Comparison of ENCODE assay signal across 7 mouse cellular contexts in the genomic region with DNA sequence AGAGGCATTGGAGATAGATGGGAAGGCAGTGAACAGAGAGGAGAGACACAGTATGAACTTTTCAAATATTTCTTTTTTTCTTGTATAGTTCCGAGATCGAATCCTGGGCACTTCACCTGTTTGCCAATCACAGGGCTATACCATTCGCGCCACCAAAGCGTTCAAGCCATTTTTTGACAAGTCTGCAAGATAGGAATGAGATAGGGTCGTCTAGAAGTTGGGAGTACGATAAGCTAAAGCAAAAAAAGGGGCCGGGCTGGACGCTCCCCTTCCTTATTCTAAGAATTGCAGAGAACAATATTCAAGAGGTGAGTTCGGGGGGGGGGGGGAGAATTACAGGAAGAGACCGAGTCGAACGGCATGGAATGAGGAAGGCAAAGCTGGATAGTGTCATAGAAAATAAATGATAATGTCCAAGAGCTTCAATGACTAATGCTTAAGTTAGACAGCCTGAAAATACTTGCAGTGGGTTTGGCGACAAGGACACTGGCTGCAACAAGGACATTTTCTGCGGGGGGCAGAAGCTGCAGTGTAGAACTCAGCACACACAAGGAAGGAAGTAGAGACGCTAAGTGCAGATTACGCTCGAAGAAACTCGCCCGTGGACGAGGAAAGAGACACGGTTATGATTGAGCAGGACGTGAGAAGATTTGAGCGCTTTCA. TPM values are rescaled to one million over a fixed set of nuclear protein-coding genes. Genes with fewer than 3 reads are reported as not detected.
DNase-seq lines count a peak whose midpoint lies in the region; ATAC-seq lines count a peak whose summit lies in the region.

No protein-coding gene starts in this region.

- 34% methylated on average over 24 of the region's 24 CpGs for WGBS in neural tube, embryonic 11.5 days
- 31% methylated on average over 24 of the region's 24 CpGs for WGBS in forebrain, embryonic 11.5 days
- WGBS in limb, embryonic 13.5 days: 29% methylated on average over 24 of the region's 24 CpGs
- 27% methylated on average over 24 of the region's 24 CpGs for WGBS in stomach, embryonic 15.5 days

- H3K9ac ChIP-seq in neural tube, embryonic 11.5 days (ENCODE audit: low read length): peak overlapping the region; percentile 61
- peak overlapping the region; percentile 76 for H3K9ac ChIP-seq in forebrain, embryonic 11.5 days (ENCODE audit: low read length)
- peak overlapping the region; percentile 46; the same call in 1 of the 2 replicates for H3K9ac ChIP-seq in limb, embryonic 13.5 days
- H3K9ac ChIP-seq in stomach, embryonic 15.5 days: peak overlapping the region; percentile 63; the same call in 1 of the 2 replicates

- no peaks in the 10 kb centered on the region for H3K36me3 ChIP-seq in neural tube, embryonic 11.5 days (ENCODE audit: control insufficient read depth, insufficient read depth, low read length)
- H3K36me3 ChIP-seq in forebrain, embryonic 11.5 days (ENCODE audit: control insufficient read depth, insufficient read depth, low read length): no peaks in the 10 kb centered on the region
- H3K36me3 ChIP-seq in limb, embryonic 13.5 days: no peaks in the 10 kb centered on the region
- no peaks in the 10 kb centered on the region for H3K36me3 ChIP-seq in stomach, embryonic 15.5 days

- H3K27ac ChIP-seq in neural tube, embryonic 11.5 days (ENCODE audit: low read depth, low read length): no peak overlapping the region
- no peak overlapping the region for H3K27ac ChIP-seq in forebrain, embryonic 11.5 days (ENCODE audit: low read depth, low read length)
- H3K27ac ChIP-seq in limb, embryonic 13.5 days: no peak overlapping the region
- no peak overlapping the region for H3K27ac ChIP-seq in stomach, embryonic 15.5 days

- no peaks in the 10 kb centered on the region for H3K27me3 ChIP-seq in neural tube, embryonic 11.5 days (ENCODE audit: control insufficient read depth, insufficient read depth, low read length)
- H3K27me3 ChIP-seq in forebrain, embryonic 11.5 days (ENCODE audit: control insufficient read depth, insufficient read depth, low read length): no peaks in the 10 kb centered on the region
- H3K27me3 ChIP-seq in limb, embryonic 13.5 days: no peaks in the 10 kb centered on the region
- H3K27me3 ChIP-seq in stomach, embryonic 15.5 days (replicated peaks): 0 out of 2 replicates have a peak, but pooled peaks cover 3% of the 10 kb centered on the region

- H3K4me1 ChIP-seq in neural tube, embryonic 11.5 days (ENCODE audit: control insufficient read depth, insufficient read depth, low read length): 0 out of 2 replicates have a peak, but pooled peaks cover 7% of the 10 kb centered on the region
- H3K4me1 ChIP-seq in forebrain, embryonic 11.5 days (replicated peaks; ENCODE audit: control insufficient read depth, insufficient read depth, low read length): peaks cover 5% of the 10 kb centered on the region; the same call in 1 of the 2 replicates
- peaks cover 15% of the 10 kb centered on the region for H3K4me1 ChIP-seq in limb, embryonic 13.5 days
- H3K4me1 ChIP-seq in stomach, embryonic 15.5 days: peaks cover 8% of the 10 kb centered on the region

- peak overlapping the region; percentile 61 for H3K4me3 ChIP-seq in neural tube, embryonic 11.5 days (ENCODE audit: low read depth, low read length)
- peak overlapping the region; percentile 85 for H3K4me3 ChIP-seq in forebrain, embryonic 11.5 days (ENCODE audit: low read depth, low read length)
- peak overlapping the region; percentile 71 for H3K4me3 ChIP-seq in limb, embryonic 13.5 days
- peak overlapping the region; percentile 87 for H3K4me3 ChIP-seq in stomach, embryonic 15.5 days (replicated peaks)

- H3K4me2 ChIP-seq in neural tube, embryonic 11.5 days (ENCODE audit: low read depth): peak overlapping the region; percentile 72
- peak overlapping the region; percentile 78 for H3K4me2 ChIP-seq in forebrain, embryonic 11.5 days (ENCODE audit: low read depth, low read length, severe bottlenecking)
- H3K4me2 ChIP-seq in limb, embryonic 13.5 days (replicated peaks): peak overlapping the region; percentile 68
- H3K4me2 ChIP-seq in stomach, embryonic 15.5 days: peak overlapping the region; percentile 80

- DNase-seq in neural tube, embryonic 11.5 days (ENCODE audit: low spot score): no peak
- DNase-seq in neural tube, embryonic 10.5 days (ENCODE audit: extremely low spot score, low spot score): no peak
- DNase-seq in forebrain, embryonic 11.5 days (ENCODE audit: low spot score): no peak
- no peak for DNase-seq in retina, postnatal 1 day
- DNase-seq in frontal cortex, postnatal 36 days (ENCODE audit: low spot score in 2 of 2): no peak

- no peak; the same call in 1 of the 2 replicates for ATAC-seq in neural tube, embryonic 11.5 days (ENCODE audit: insufficient read depth, low FRiP score, low TSS enrichment)
- ATAC-seq in forebrain, embryonic 11.5 days (replicated peaks; ENCODE audit: low FRiP score): peak; percentile 47
- ATAC-seq in limb, embryonic 13.5 days (ENCODE audit: low FRiP score, low read depth): no peak
- ATAC-seq in stomach, embryonic 15.5 days (ENCODE audit: insufficient read depth, low FRiP score, low read depth): peak; percentile 16; the same call in 1 of the 2 replicates

- H3K9me3 ChIP-seq in neural tube, embryonic 11.5 days (ENCODE audit: control insufficient read depth, low read length): no peaks in the 10 kb centered on the region
- H3K9me3 ChIP-seq in forebrain, embryonic 11.5 days (ENCODE audit: control insufficient read depth, low read length): no peaks in the 10 kb centered on the region
- no peaks in the 10 kb centered on the region for H3K9me3 ChIP-seq in limb, embryonic 13.5 days
- no peaks in the 10 kb centered on the region for H3K9me3 ChIP-seq in stomach, embryonic 15.5 days

RNA-seq across cellular contexts. Expression of gene R3hcc1l, which starts 0.5 kb away (rescaled TPM):
- 20.8 and 23.9 TPM in 2 replicates for polyA plus RNA-seq in neural tube, embryonic 11.5 days (2014; fragmentation: Nextera tagmentation; extraction: Ambion mirVana)
- polyA plus RNA-seq in forebrain, embryonic 11.5 days (2014; fragmentation: Nextera tagmentation; extraction: Ambion mirVana): 23.2 and 25.7 TPM in 2 replicates
- 23.0 and 25.6 TPM in 2 replicates for polyA plus RNA-seq in limb, embryonic 13.5 days (2015; fragmentation: Nextera tagmentation; extraction: Ambion mirVana)
- 20.7 and 21.7 TPM in 2 replicates for polyA plus RNA-seq in stomach, embryonic 15.5 days (2015; fragmentation: Nextera tagmentation; extraction: Ambion mirVana)

Comparison
In these comparisons a context has a peak if more than half of its experiments do, and no peak if none do; other contexts are left out.
1. ATAC-seq: peak in forebrain, embryonic 11.5 days (single experiment) and stomach, embryonic 15.5 days (single experiment); none in neural tube, embryonic 11.5 days (single experiment) and limb, embryonic 13.5 days (single experiment).
2. Peak in every context shown above with its lines, with median percentiles within 50 percentile points of each other: H3K4me2 ChIP-seq, H3K4me3 ChIP-seq and H3K9ac ChIP-seq.